Mouse (Mus musculus) forebrain, embryonic 13.5 days (tissue): ENCODE measurements around the gene Npdc1. TPM values are rescaled to one million over a fixed set of nuclear protein-coding genes. Genes with fewer than 3 reads are reported as not detected.
A peak's percentile ranks its signal among the peaks of the same experiment; 100 is the strongest.

ENCODE experiments used
- ATAC-seq: fragments of 200-750 bp; cut with Nextera tagmentation; 2 replicates; pipeline ENCODE4 v1.8.0; 2017
- H3K27ac ChIP-seq: fragments of 300-500 bp; sonication (generic); 2 replicates; pipeline ENCODE4 v1.5.1; 2015; ENCODE audit warnings: inconsistent platforms, mild to moderate bottlenecking, moderate library complexity
- H3K27me3 ChIP-seq: fragments of 300-500 bp; sonication (generic); 2 replicates; pipeline ENCODE4 v1.6.1; 2015; ENCODE audit warnings: mild to moderate bottlenecking, inconsistent platforms
- H3K36me3 ChIP-seq: fragments of 300-500 bp; sonication (generic); 2 replicates; pipeline ENCODE4 v1.6.1; 2015; ENCODE audit warnings: mild to moderate bottlenecking, inconsistent platforms; ENCODE audit not compliant: poor library complexity, severe bottlenecking
- H3K4me1 ChIP-seq: fragments of 300-500 bp; sonication (generic); 2 replicates; pipeline ENCODE4 v1.6.1; 2015; ENCODE audit warnings: inconsistent platforms
- H3K4me2 ChIP-seq: fragments of 300-500 bp; sonication (generic); 2 replicates; pipeline ENCODE4 v1.6.1; 2015; ENCODE audit warnings: inconsistent platforms, mild to moderate bottlenecking, moderate library complexity
- H3K4me3 ChIP-seq: fragments of 300-500 bp; sonication (generic); 2 replicates; pipeline ENCODE4 v1.5.1; 2015; ENCODE audit warnings: mild to moderate bottlenecking, inconsistent platforms
- H3K9ac ChIP-seq: fragments of 300-500 bp; sonication (generic); 2 replicates; pipeline ENCODE4 v1.6.1; 2015; ENCODE audit warnings: mild to moderate bottlenecking, inconsistent platforms
- H3K9me3 ChIP-seq: fragments of 300-500 bp; sonication (generic); replicated peaks from 2 replicates; pipeline ENCODE4 v1.6.1; 2016; ENCODE audit warnings: inconsistent platforms
- WGBS: fragments of 180-500 bp; shearing (Covaris S2); methylation state at CpG from one replicate; pipeline ENCODE4 v1.1.7; 2015; 5-methylcytosine and 5-hydroxymethylcytosine counted together
- polyA plus RNA-seq: library from polyadenylated mRNA; unstranded; fragments of >200 nt; fragmentation: Nextera tagmentation; extraction: Ambion mirVana; gene quantifications from 2 replicates; pipeline ENCODE4 v1.2.1, GENCODE M21; 2015

Gene Npdc1
- polyA plus RNA-seq, 1 experiment from 2014 or later, result 287 TPM

DNA sequence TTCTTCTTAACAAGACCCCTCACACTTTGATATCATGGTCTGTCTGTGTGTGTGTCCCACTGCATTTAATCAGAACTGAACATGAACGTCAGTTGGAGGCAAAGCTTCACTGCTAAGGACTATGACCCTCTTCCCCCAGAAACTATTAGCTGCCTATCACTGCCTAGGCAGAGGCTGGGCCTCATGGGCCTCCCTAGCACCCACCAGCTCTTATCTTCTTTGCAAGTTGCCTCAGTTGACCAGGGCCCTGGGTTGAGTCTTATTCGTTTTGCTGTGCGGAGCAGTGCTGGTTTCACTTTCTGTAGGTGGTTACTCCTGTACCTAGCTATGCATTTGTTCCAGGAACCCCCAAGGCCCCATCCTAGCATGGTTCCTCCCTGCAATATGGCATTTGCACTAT is 29.2 kb upstream of the Npdc1 start:
- no peak overlapping the region; the same call in 1 of the 2 replicates for H3K4me2 ChIP-seq
- 86% methylated on average over 3 of the region's 3 CpGs for WGBS

DNA sequence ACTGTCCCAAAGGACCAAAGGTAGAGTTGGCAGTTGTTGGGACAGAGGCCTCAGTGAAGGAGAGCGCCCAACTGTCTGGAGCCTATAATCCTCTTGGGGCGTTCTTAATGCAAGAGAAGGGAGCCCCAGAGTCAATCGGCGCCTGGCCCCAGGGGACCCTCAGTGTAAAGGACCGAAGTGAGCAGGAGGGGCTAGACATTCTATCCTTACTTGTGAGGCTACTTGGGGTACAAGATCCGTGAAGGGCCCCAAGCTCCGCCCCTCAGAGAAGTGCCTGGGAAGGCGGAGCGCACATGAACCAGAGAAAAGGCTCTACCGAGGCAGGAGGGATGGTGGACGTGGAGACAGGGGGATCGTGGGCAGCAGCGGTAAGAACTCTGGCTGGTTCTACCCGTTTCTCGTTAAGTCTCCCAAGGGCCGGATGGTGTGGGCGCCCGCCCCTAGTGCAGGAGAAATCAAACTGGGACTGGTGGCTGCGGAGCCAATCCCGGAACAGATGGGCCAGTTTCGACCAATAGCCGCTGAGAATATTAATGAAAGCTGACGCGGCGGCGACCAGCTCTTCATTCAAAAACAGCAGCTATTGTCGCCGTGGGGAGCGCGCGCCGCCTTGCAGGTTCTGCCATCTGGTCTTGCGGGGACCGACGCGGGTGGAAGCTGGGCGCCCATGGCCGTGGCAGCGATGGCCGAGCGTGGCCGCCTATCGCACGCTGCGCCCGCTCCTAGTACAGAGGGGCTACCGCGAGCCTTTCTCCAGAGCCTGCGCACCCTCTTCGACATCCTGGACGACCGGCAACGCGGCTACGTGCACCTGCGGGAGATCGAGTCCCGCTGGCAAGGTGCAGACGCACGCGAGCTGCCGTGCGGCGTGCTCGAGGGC is 27.1 kb upstream of the Npdc1 start, which contains the start of gene Sapcd2:
TSS of gene Sapcd2 (plus strand) at position 558 of the 880 bp plus-strand sequence.
- under 1% methylated on average over 65 of the region's 65 CpGs for WGBS
- Histone ChIP-seq H3K9me3 (no peaks in the 10 kb centered on the region), H3K27me3 (peaks cover 14% of the 10 kb centered on the region; the same call in 1 of the 2 replicates), H3K4me3 (peak within 1 kb of the TSS; percentile 73), H3K4me2 (peak within 1 kb of the TSS; percentile 96), H3K4me1 (peaks cover 33% of the 10 kb centered on the region), H3K9ac (peak within 1 kb of the TSS; percentile 82), H3K27ac (peak within 1 kb of the TSS; percentile 82), H3K36me3 (peaks cover 22% of the 10 kb centered on the region)
- peak; percentile 97 for ATAC-seq

More for the DNA sequence above, 29.2 kb upstream of the Npdc1 start:
- Histone ChIP-seq H3K4me3 (no peak overlapping the region), H3K9me3 (no peaks in the 10 kb centered on the region), H3K36me3 (peaks cover 3% of the 10 kb centered on the region; the same call in 1 of the 2 replicates), H3K27me3 (peaks cover 31% of the 10 kb centered on the region), H3K27ac (no peak overlapping the region), H3K4me1 (peaks cover 40% of the 10 kb centered on the region), H3K9ac (no peak overlapping the region)
- ATAC-seq, result no peak

DNA sequence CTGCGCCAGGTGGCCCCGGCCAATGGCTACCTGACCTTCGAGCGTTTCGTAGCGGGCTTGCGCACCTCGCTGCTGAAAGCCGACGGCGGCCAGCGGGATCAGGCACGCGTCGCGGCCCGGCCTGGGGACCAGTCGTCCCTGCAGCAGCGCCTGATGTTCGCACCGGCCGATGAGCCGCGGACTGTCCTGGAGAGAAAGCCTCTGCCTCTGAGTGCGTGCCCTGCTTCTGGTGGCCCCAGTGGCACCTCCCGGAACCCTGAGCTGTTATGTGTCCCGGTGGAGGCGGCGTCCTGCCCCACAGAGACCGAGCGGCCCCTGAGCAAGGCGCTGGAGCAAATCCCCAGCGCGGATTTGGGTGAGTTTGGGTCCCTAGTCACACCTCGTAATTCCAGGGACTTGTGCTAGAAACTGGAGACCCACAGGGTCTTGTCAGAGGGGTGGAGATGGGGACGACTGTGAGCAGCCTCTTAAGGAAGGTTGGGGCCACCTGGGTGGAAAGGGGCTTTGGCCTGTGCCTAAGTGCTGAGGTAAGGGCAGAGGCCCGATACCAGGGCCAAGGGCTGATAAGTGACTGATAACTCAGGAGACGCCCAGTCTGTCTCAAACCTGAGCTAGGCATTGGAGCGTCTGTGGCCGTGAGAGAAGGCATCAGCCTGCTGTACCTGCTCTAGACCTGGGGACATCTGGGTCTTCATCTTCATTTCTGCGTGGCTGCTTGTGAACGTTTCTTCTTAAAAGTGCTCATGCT is 26.3 kb upstream of the Npdc1 start:
- 1% methylated on average over 42 of the region's 42 CpGs for WGBS
- peaks cover 30% of the 10 kb centered on the region for H3K36me3 ChIP-seq
- H3K4me2 ChIP-seq, result peak overlapping the region; percentile 96
- peak overlapping the region; percentile 73 for H3K4me3 ChIP-seq
- H3K4me1 ChIP-seq, result peaks cover 33% of the 10 kb centered on the region
- no peak overlapping the region; the same call in 1 of the 2 replicates for H3K27ac ChIP-seq
- peak; percentile 19 for ATAC-seq
- no peaks in the 10 kb centered on the region for H3K9me3 ChIP-seq
- H3K9ac ChIP-seq, result peak overlapping the region; percentile 82
- H3K27me3 ChIP-seq, result peaks cover 10% of the 10 kb centered on the region; the same call in 1 of the 2 replicates

- Histone ChIP-seq H3K4me1 (peaks cover 33% of the 10 kb centered on the region), H3K36me3 (peaks cover 37% of the 10 kb centered on the region), H3K9me3 (no peaks in the 10 kb centered on the region), H3K27me3 (peaks cover 7% of the 10 kb centered on the region; the same call in 1 of the 2 replicates), H3K4me2 (peak overlapping the region; percentile 96), H3K4me3 (peak overlapping the region; percentile 73), H3K9ac (peak overlapping the region; percentile 82), H3K27ac (no peak overlapping the region)
- WGBS, result 15% methylated on average over 2 of the region's 2 CpGs
- ATAC-seq, result no peak
Observed at GRCm38 (mm10) chr2:25373431-25373830, 25.7 kb upstream of the Npdc1 start.

- Histone ChIP-seq H3K9ac (no peak overlapping the region), H3K4me3 (no peak overlapping the region), H3K27me3 (0 out of 2 replicates have a peak, but pooled peaks cover 2% of the 10 kb centered on the region), H3K36me3 (peaks cover 43% of the 10 kb centered on the region), H3K27ac (no peak overlapping the region), H3K9me3 (no peaks in the 10 kb centered on the region), H3K4me2 (no peak overlapping the region), H3K4me1 (peaks cover 28% of the 10 kb centered on the region)
- ATAC-seq, result no peak
- WGBS, result 84% methylated on average over 4 of the region's 4 CpGs
Observed at GRCm38 (mm10) chr2:25376589-25376988, 22.6 kb upstream of the Npdc1 start.

DNA sequence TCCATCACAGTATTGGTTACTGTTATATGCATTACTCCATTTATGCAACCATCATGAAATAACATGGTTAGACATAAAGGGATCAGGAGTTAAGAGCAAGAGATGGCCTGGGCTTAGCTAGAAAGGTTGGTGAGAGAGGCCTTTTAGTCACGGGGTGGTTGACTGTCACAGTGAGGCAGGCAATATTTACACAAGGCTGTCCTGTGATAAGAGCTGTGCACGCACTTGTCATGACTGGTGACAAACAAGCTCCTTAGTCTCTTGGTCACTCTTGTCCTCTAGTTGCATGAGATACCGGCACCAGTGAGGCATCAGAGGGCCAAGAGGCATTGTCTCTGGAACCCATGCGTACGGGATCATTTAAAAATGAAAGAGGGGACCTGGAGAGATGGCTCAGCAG is 14.7 kb upstream of the Npdc1 start:
- H3K4me2 ChIP-seq, result no peak overlapping the region
- no peaks in the 10 kb centered on the region for H3K9me3 ChIP-seq
- no peaks in the 10 kb centered on the region for H3K4me1 ChIP-seq
- H3K27ac ChIP-seq, result no peak overlapping the region
- WGBS, result 82% methylated on average over 5 of the region's 5 CpGs
- H3K27me3 ChIP-seq, result peaks cover 23% of the 10 kb centered on the region; the same call in 1 of the 2 replicates
- no peak overlapping the region for H3K4me3 ChIP-seq
- H3K36me3 ChIP-seq, result no peaks in the 10 kb centered on the region
- no peak for ATAC-seq
- no peak overlapping the region for H3K9ac ChIP-seq

DNA sequence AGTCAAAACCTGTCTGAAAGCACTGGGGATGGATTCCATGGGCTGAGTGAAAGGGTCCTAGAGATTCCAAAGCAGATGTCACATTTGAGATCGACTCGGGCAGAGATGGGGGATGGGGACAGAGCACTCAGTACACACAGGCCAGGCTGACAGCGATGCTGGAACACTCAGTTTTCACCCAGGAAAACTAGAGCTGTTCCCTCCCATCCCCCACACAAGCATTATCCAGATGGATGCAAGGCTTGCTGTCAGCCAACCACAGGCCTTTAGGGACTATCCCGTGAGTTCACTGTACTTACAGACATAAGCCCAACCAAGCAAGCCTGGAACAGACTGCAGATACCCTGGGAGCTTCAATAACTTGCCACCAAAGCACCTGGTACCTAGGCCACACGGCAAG is 7.9 kb upstream of the Npdc1 start:
- no peak for ATAC-seq
- peaks cover 34% of the 10 kb centered on the region for H3K27me3 ChIP-seq
- H3K36me3 ChIP-seq, result no peaks in the 10 kb centered on the region
- H3K4me3 ChIP-seq, result no peak overlapping the region
- 78% methylated on average over 5 of the region's 5 CpGs for WGBS
- no peak overlapping the region for H3K9ac ChIP-seq
- H3K9me3 ChIP-seq, result no peaks in the 10 kb centered on the region; the same call in 1 of the 2 replicates
- H3K4me2 ChIP-seq, result no peak overlapping the region
- H3K27ac ChIP-seq, result no peak overlapping the region
- H3K4me1 ChIP-seq, result peaks cover 23% of the 10 kb centered on the region

DNA sequence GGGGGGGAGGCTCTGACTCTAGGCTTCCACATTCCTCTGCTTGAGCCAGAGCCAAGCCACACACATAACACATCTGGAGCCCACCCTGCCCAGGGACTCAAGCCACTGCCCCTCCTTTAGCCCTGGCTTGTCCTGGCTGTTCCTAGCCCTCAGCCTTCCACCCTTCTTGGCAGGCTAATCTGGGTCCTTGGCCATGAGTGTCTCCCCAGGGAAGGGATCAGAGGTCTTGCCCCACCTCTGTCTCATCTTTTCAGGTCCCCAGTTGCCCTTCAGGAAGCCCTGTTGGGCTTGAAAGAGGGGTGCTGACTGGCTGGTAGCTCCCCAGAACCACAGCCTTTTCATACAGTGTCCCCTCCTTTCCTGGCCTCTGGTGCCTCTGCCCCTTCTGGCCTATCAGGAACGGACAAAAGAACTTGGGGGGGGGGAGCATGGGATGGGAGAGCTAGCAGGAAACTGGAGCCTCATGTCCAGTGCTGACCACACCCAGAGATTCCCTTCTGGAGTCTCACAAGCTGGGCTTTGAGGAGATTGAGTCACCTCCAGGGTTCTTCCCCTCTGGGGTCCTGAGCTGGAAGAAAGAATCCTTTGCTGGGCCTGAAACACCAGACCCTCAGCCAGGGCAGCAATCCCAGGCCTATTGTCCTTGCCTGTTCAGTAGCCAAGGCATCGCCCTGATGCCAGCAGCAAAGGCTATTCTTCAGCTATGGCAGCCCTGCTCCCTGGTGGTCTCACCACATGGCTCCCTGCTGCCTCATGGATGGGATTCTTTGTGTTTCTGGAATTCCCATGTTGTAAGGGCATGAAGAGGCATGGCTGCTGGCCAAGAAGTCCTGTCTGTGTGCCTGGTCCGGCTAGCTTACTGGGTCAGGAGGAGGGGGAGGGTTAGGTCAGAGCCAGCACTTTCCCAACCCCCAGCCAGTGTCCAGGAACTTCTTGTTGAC is 4.6 kb upstream of the Npdc1 start:
- Histone ChIP-seq H3K27ac (no peak overlapping the region), H3K9me3 (no peaks in the 10 kb centered on the region; the same call in 1 of the 2 replicates), H3K4me1 (peaks cover 23% of the 10 kb centered on the region), H3K27me3 (peaks cover 60% of the 10 kb centered on the region), H3K36me3 (no peaks in the 10 kb centered on the region), H3K4me3 (no peak overlapping the region), H3K4me2 (no peak overlapping the region), H3K9ac (no peak overlapping the region)
- 10% methylated on average over 3 of the region's 3 CpGs for WGBS
- ATAC-seq, result peak; percentile 58

DNA sequence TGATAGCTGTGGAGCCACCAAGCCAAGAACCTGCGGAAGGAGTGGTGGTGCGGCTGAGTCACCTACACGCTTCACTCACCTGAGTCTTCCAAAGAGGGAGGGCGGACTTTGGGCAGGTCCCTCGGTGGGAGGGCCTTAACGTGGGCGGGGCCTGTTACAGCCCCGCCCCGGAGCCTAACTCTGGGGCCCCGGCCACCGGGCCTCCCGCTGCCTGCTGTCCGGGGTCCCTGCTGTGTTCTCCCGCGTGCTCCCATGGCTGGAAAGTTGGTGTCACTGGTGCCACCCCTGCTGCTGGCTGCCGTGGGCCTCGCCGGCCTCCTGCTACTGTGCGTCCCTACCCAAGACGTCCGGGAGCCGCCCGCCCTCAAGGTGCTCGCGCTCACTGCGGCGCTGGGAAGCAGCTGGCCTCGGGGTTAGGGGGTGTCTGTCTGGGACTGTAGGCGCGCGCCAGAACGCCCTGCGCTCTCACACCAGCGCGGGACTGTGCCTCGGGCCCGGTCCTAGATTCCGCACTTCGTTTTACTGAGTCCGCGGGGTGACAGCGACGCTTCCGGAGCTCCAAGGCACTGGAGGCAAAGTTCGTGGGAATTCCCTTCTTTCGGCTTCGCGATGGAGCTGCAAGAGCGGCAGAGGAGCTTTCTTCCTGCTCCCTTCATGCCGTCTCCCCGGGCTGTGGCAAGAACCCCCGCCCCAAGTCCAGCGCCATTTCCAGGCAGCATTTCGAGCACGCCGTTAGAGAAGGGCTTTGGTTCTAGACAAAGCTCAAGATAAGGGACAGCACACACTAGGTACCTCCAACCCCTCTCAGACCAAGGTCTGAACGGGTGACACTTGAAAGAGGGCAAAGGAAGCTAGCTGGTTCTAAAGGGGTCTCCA is 3.2 kb upstream of the Npdc1 start, which contains the start of gene Entpd2:
TSS of gene Entpd2 (plus strand) at position 154 of the 876 bp plus-strand sequence.
- Histone ChIP-seq H3K9ac (peak within 1 kb of the TSS; percentile 41), H3K9me3 (no peaks in the 10 kb centered on the region; the same call in 1 of the 2 replicates), H3K4me1 (peaks cover 30% of the 10 kb centered on the region), H3K4me2 (peak within 1 kb of the TSS; percentile 61), H3K27ac (no peak within 1 kb of the TSS), H3K36me3 (no peaks in the 10 kb centered on the region), H3K4me3 (peak within 1 kb of the TSS; percentile 35), H3K27me3 (peaks cover 74% of the 10 kb centered on the region)
- 0 out of 2 replicates have a peak, but pooled peaks have one; percentile 27 for ATAC-seq
- WGBS, result 2% methylated on average over 57 of the region's 57 CpGs

- Histone ChIP-seq H3K27me3 (peaks cover 79% of the 10 kb centered on the region), H3K4me2 (peak overlapping the region; percentile 61; the same call in 1 of the 2 replicates)
Observed at GRCm38 (mm10) chr2:25396597-25396983, 2.6 kb upstream of the Npdc1 start.

More at GRCm38 (mm10) chr2:25396597-25396983, 2.6 kb upstream of the Npdc1 start:
- 22% methylated on average over 3 of the region's 3 CpGs for WGBS
- Histone ChIP-seq H3K4me1 (peaks cover 30% of the 10 kb centered on the region), H3K36me3 (no peaks in the 10 kb centered on the region), H3K9me3 (no peaks in the 10 kb centered on the region; the same call in 1 of the 2 replicates), H3K27ac (no peak overlapping the region), H3K4me3 (no peak overlapping the region), H3K9ac (no peak overlapping the region)
- ATAC-seq, result no peak
